ENCODE assay signal across 11 mouse cellular contexts in the genomic region with DNA sequence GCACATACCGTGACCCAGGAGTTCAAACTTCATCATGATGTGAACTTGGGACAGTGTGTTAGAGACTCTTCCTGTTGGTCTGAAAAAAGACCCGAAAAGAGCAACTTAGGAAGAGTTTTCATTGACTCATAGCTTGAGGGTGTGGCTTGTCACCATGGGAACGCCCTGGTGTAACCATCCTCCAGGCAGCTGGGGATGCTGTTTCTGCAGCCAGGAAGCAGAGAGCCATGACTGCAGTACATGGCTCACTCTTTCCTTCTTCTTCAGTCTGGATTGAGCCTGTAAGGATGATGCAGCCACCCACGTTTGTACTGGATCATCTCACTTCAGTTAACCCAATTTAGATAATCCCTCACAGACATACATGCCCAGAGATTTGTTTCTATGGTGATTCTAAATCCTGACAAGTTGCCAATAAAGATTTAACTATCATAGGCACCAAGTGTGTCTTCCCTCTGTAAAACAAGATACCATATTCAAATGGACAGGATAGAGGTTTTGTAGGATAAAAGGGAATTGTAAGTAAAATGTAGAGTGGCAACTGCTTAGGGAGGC.
DNase-seq lines count a peak whose midpoint lies in the region; ATAC-seq lines count a peak whose summit lies in the region.
"Had no signal": no experiment of that assay in that cellular context is flagged by ENCODE, and none has a peak within 500 bp of the region (broad histone marks: within the 10 kb centered on the region; RNA-seq: fewer than 3 reads in every experiment).

No protein-coding gene starts in this region.

- no peak overlapping the region for H3K27ac ChIP-seq in hindbrain, embryonic 11.5 days (ENCODE audit: low read depth, low read length)
- no peak overlapping the region for H3K27ac ChIP-seq in hindbrain, embryonic 13.5 days
- H3K27ac ChIP-seq in midbrain, embryonic 14.5 days (replicated peaks; ENCODE audit: low read depth, low read length) = no peak overlapping the region
- H3K27ac ChIP-seq: heart, embryonic 10.5 days; liver, embryonic 14.5 days had no signal

- no peak overlapping the region for H3K4me3 ChIP-seq in hindbrain, embryonic 11.5 days (ENCODE audit: low read depth, low read length)
- H3K4me3 ChIP-seq in hindbrain, embryonic 13.5 days = no peak overlapping the region
- no peak overlapping the region for H3K4me3 ChIP-seq in midbrain, embryonic 14.5 days (replicated peaks; ENCODE audit: low read depth, low read length)
- H3K4me3 ChIP-seq: heart, embryonic 10.5 days had no signal

- no peaks in the 10 kb centered on the region for H3K27me3 ChIP-seq in hindbrain, embryonic 11.5 days (ENCODE audit: control insufficient read depth, insufficient read depth, low read length)
- no peaks in the 10 kb centered on the region for H3K27me3 ChIP-seq in hindbrain, embryonic 13.5 days
- H3K27me3 ChIP-seq in midbrain, embryonic 14.5 days (ENCODE audit: control insufficient read depth, insufficient read depth, low read length) = no peaks in the 10 kb centered on the region

- H3K4me1 ChIP-seq in hindbrain, embryonic 11.5 days (replicated peaks; ENCODE audit: control insufficient read depth, insufficient read depth, low read length) = no peaks in the 10 kb centered on the region
- peaks cover 21% of the 10 kb centered on the region for H3K4me1 ChIP-seq in hindbrain, embryonic 13.5 days (replicated peaks)
- H3K4me1 ChIP-seq in midbrain, embryonic 14.5 days (ENCODE audit: control insufficient read depth, insufficient read depth, low read length) = peaks cover 18% of the 10 kb centered on the region

- no peak for ATAC-seq in hindbrain, embryonic 11.5 days (ENCODE audit: low FRiP score)
- ATAC-seq in hindbrain, embryonic 13.5 days (ENCODE audit: low FRiP score) = no peak
- ATAC-seq in CD4-positive, CD25-positive, alpha-beta regulatory T cell, adult 4 months = peak; percentile 50
- no peak for ATAC-seq in midbrain, embryonic 14.5 days (ENCODE audit: low FRiP score, low TSS enrichment)

- DNase-seq in hindbrain, embryonic 11.5 days (ENCODE audit: low spot score) = peak; percentile 64
- peak; percentile 71 for DNase-seq in embryo, embryonic 10.5 days (ENCODE audit: low spot score)
- peak; percentile 35 for DNase-seq in midbrain, embryonic 14.5 days
- DNase-seq in ovary, postnatal 10 days (ENCODE audit: low spot score) = no peak
- DNase-seq in left cerebral cortex, adult 8-10 months (ENCODE audit: low spot score in 2 of 2) = no peak
- no peak for DNase-seq in right cerebral cortex, adult 2 months (ENCODE audit: low spot score in 2 of 2)
- DNase-seq: right cerebral cortex, postnatal 25 days had no signal

- H3K9ac ChIP-seq in hindbrain, embryonic 11.5 days (ENCODE audit: low read depth, low read length) = no peak overlapping the region
- no peak overlapping the region for H3K9ac ChIP-seq in hindbrain, embryonic 13.5 days
- no peak overlapping the region for H3K9ac ChIP-seq in midbrain, embryonic 14.5 days (replicated peaks; ENCODE audit: low read length)
- H3K9ac ChIP-seq: liver, embryonic 14.5 days had no signal

- no peak overlapping the region for H3K4me2 ChIP-seq in hindbrain, embryonic 11.5 days (replicated peaks; ENCODE audit: low read depth, low read length)
- H3K4me2 ChIP-seq in hindbrain, embryonic 13.5 days = no peak overlapping the region
- no peak overlapping the region for H3K4me2 ChIP-seq in midbrain, embryonic 14.5 days (ENCODE audit: low read length)

- no peaks in the 10 kb centered on the region for H3K9me3 ChIP-seq in hindbrain, embryonic 11.5 days (ENCODE audit: control insufficient read depth, low read length)
- no peaks in the 10 kb centered on the region for H3K9me3 ChIP-seq in hindbrain, embryonic 13.5 days
- H3K9me3 ChIP-seq in midbrain, embryonic 14.5 days (ENCODE audit: control insufficient read depth, low read length) = no peaks in the 10 kb centered on the region
- H3K9me3 ChIP-seq: heart, embryonic 10.5 days had no signal

- 65% methylated on average over 4 of the region's 4 CpGs for WGBS in hindbrain, embryonic 11.5 days
- 58% methylated on average over 4 of the region's 4 CpGs for WGBS in hindbrain, embryonic 13.5 days
- 56% methylated on average over 4 of the region's 4 CpGs for WGBS in midbrain, embryonic 14.5 days

- no peaks in the 10 kb centered on the region for H3K36me3 ChIP-seq in hindbrain, embryonic 11.5 days (ENCODE audit: control insufficient read depth, insufficient read depth, low read length)
- no peaks in the 10 kb centered on the region for H3K36me3 ChIP-seq in hindbrain, embryonic 13.5 days
- H3K36me3 ChIP-seq in midbrain, embryonic 14.5 days (ENCODE audit: control insufficient read depth, insufficient read depth, low read length) = no peaks in the 10 kb centered on the region
- H3K36me3 ChIP-seq: heart, embryonic 10.5 days had no signal

Comparison
In these comparisons a context has a peak if more than half of its experiments do, and no peak if none do; other contexts are left out.
1. DNase-seq: peak in hindbrain, embryonic 11.5 days (single experiment), embryo, embryonic 10.5 days (single experiment) and midbrain, embryonic 14.5 days (single experiment); none in ovary, postnatal 10 days (single experiment), left cerebral cortex, adult 8-10 months (0 of 2) and right cerebral cortex, adult 2 months (0 of 2).